Mouse (Mus musculus) kidney, embryonic 16.5 days (tissue): Measurements from ENCODE around the gene Echs1. TPM values are rescaled to one million over a fixed set of nuclear protein-coding genes. Genes with fewer than 3 reads are reported as not detected.

Experiments
- ATAC-seq: fragments of 200-750 bp; cut with Nextera tagmentation; 2 replicates; pipeline ENCODE4 v1.8.0; 2017; ENCODE audit warnings: moderate TSS enrichment; ENCODE audit not compliant: low FRiP score, low TSS enrichment
- H3K27ac ChIP-seq: fragments of 300-500 bp; sonication (generic); 2 replicates; pipeline ENCODE4 v1.5.1; 2014; ENCODE audit warnings: low read length
- H3K27me3 ChIP-seq: fragments of 300-500 bp; sonication (generic); 2 replicates; pipeline ENCODE4 v1.6.1; 2014; ENCODE audit warnings: low read length, control low read depth, mixed read lengths; ENCODE audit not compliant: insufficient read depth
- H3K36me3 ChIP-seq: fragments of 300-500 bp; sonication (generic); 2 replicates; pipeline ENCODE4 v1.6.1; 2014; ENCODE audit warnings: low read length, control low read depth, mixed read lengths; ENCODE audit not compliant: insufficient read depth
- H3K4me1 ChIP-seq: fragments of 300-500 bp; sonication (generic); 2 replicates; pipeline ENCODE4 v1.6.1; 2014; ENCODE audit warnings: low read length, control low read depth, mixed read lengths; ENCODE audit not compliant: insufficient read depth
- H3K4me2 ChIP-seq: fragments of 300-500 bp; sonication (generic); replicated peaks from 2 replicates; pipeline ENCODE4 v1.6.1; 2014; ENCODE audit warnings: low read depth, low read length
- H3K4me3 ChIP-seq: fragments of 300-500 bp; sonication (generic); 2 replicates; pipeline ENCODE4 v1.5.1; 2014; ENCODE audit warnings: mild to moderate bottlenecking, low read length
- H3K9ac ChIP-seq: fragments of 300-500 bp; sonication (generic); replicated peaks from 2 replicates; pipeline ENCODE4 v1.6.1; 2014; ENCODE audit warnings: low read length
- H3K9me3 ChIP-seq: fragments of 300-500 bp; sonication (generic); 2 replicates; pipeline ENCODE4 v1.6.1; 2016; ENCODE audit warnings: low read length, control low read depth
- WGBS: fragments of 180-500 bp; shearing (Covaris S2); extraction: QIAGEN DNeasy Blood & Tissue Kit; methylation state at CpG from one replicate; pipeline ENCODE4 v1.1.7; 2014; 5-methylcytosine and 5-hydroxymethylcytosine counted together
- polyA plus RNA-seq: library from polyadenylated mRNA; unstranded; fragments of >200 nt; fragmentation: Nextera tagmentation; extraction: Ambion mirVana; gene quantifications from 2 replicates; pipeline ENCODE4 v1.2.1, GENCODE M21; 2015

The Echs1 gene
- polyA plus RNA-seq, 1 experiment from 2014 or later, result 199 TPM

DNA sequence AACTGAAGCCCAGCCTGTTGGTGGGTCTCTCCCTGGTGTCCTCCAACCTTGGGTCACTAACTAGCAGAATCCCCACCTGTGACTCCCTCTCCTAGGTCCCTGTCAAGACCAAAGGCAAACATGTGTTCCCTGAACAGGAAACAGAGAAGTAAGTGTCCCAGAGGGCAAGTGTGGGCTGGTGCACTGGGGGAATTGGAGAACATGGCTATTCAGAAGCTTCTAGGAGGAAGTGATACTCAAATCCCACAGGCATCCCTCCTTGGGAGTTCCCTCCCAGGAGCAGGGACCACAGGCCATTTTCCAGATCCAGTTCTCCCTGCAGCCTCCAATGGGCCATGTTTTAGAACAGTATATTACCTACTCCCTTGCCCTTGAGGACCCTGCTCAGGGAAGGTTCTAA is 20.2 kb downstream of the Echs1 start:
- H3K4me2 ChIP-seq, result no peak overlapping the region

DNA sequence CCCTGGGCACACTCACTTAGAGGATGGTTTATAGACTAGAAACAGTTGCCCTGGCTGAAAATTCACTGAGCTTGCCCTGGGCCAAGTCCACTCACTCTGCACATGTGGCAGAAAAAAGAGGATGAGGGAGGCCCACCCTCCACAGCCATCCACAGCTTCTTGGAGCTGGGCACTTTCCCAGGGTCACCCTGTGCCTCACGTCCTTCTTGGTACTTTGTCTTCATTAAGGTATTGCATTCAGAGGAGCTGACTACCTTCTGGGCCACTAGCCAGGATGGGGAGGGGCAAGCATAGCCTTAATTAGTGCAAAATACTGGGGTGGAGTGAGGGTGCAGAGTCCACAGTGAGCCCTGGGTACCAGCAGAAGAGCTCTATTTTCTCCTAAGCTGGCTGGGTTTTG is 20.7 kb downstream of the Echs1 start:
- H3K4me1 ChIP-seq, result no peaks in the 10 kb centered on the region; the same call in 1 of the 2 replicates
- peak; percentile 47; the same call in 1 of the 2 replicates for ATAC-seq
- no peaks in the 10 kb centered on the region for H3K9me3 ChIP-seq
- no peak overlapping the region for H3K4me2 ChIP-seq
- H3K4me3 ChIP-seq, result no peak overlapping the region
- 0 out of 2 replicates have a peak, but pooled peaks cover 2% of the 10 kb centered on the region for H3K36me3 ChIP-seq
- H3K27ac ChIP-seq, result no peak overlapping the region
- 17% methylated on average over 1 of the region's 1 CpGs for WGBS
- no peaks in the 10 kb centered on the region for H3K27me3 ChIP-seq
- H3K9ac ChIP-seq, result no peak overlapping the region

More for the DNA sequence above, 20.2 kb downstream of the Echs1 start:
- no peak overlapping the region for H3K27ac ChIP-seq
- 0 out of 2 replicates have a peak, but pooled peaks cover 2% of the 10 kb centered on the region for H3K36me3 ChIP-seq
- no peak overlapping the region for H3K4me3 ChIP-seq
- H3K9ac ChIP-seq, result no peak overlapping the region
- H3K9me3 ChIP-seq, result no peaks in the 10 kb centered on the region
- no peak for ATAC-seq
- no peaks in the 10 kb centered on the region for H3K27me3 ChIP-seq
- no peaks in the 10 kb centered on the region; the same call in 1 of the 2 replicates for H3K4me1 ChIP-seq

DNA sequence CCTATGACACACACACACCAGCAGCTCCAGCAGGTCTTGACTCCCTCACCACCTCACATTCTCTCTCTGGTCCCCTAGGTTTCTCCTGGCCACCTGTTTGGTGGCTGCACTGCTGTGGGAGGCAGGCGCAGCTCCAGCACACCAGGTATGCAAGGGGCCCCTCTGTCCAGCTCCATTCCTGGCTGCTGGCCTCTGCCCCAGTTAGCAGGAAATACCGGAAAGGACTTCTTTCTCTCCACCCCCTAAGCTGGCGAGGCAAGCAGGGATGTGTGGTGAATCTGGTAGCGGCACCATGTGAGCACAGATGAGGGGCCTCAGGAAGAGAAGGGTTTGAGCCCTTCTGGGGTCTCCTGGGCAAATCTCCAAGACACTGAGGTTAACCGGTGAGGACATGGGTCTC is 21.3 kb downstream of the Echs1 start:
- no peaks in the 10 kb centered on the region for H3K27me3 ChIP-seq
- 43% methylated on average over 5 of the region's 5 CpGs for WGBS
- no peak overlapping the region for H3K9ac ChIP-seq
- H3K4me2 ChIP-seq, result no peak overlapping the region
- peak; percentile 52; the same call in 1 of the 2 replicates for ATAC-seq
- no peak overlapping the region; the same call in 1 of the 2 replicates for H3K27ac ChIP-seq
- H3K4me1 ChIP-seq, result no peaks in the 10 kb centered on the region; the same call in 1 of the 2 replicates
- no peak overlapping the region for H3K4me3 ChIP-seq
- H3K9me3 ChIP-seq, result no peaks in the 10 kb centered on the region
- H3K36me3 ChIP-seq, result 0 out of 2 replicates have a peak, but pooled peaks cover 2% of the 10 kb centered on the region

DNA sequence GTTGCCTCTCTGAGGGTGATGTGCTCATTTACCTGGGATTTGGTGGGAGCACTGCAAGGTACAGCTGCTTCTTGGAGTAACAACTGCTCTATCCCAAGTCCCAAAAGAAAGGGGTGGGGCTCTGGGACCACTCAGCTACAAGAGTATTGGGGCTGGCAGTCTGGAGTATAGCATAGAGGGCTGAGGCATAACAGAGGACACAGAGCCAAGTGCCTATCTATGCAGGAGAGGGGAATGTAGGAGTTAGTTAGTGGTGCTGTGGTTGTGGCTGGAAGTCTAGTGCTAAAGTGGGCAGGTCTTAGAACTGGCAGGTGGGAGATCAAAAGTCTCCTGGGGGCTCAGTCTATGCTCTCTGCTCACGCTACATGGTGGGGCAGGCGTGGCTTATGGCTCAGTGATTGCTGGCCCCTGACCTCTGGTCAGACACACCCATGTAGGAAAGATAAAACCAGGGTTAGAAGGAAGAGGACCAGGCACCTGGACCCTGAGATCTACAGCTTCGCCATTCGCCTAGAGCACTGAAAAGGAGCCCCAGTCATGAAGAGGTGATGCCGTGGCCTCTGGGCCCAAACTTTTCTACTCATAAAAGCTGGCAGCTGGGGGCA is 23.2 kb downstream of the Echs1 start, which contains the start of gene Prap1:
Gene Prap1 (plus strand): TSS at position 472 of the 605 bp plus-strand sequence.
- no peaks in the 10 kb centered on the region; the same call in 1 of the 2 replicates for H3K4me1 ChIP-seq
- no peak within 1 kb of the TSS for H3K9ac ChIP-seq
- no peaks in the 10 kb centered on the region for H3K27me3 ChIP-seq
- no peaks in the 10 kb centered on the region for H3K36me3 ChIP-seq
- no peak within 1 kb of the TSS for H3K4me2 ChIP-seq
- no peak for ATAC-seq
- 56% methylated on average over 5 of the region's 5 CpGs for WGBS
- H3K4me3 ChIP-seq, result no peak within 1 kb of the TSS
- no peaks in the 10 kb centered on the region for H3K9me3 ChIP-seq
- no peak within 1 kb of the TSS for H3K27ac ChIP-seq

DNA sequence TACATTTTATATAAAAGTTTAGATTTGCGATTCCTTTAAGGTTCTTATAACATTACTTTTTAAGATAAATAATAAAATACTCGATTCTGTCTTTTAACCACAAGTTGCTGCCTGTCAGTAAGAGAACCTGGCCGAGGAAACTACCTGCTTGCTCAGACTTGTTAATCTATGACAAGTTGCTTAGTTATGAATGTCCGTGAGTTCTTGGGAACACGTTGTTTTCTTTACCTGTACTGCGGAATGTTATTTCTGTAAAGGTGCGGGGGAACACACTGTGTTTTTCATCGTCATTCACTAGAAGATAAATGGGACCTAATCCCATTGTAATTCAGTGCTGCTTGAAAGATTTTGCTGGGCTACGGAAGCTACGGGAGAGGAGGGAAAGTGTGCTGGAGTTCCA is 25.7 kb downstream of the Echs1 start:
- H3K27me3 ChIP-seq, result no peaks in the 10 kb centered on the region
- no peaks in the 10 kb centered on the region for H3K9me3 ChIP-seq
- WGBS, result 76% methylated on average over 10 of the region's 10 CpGs
- no peak overlapping the region for H3K9ac ChIP-seq
- no peak overlapping the region for H3K27ac ChIP-seq
- no peak overlapping the region for H3K4me3 ChIP-seq
- no peaks in the 10 kb centered on the region; the same call in 1 of the 2 replicates for H3K4me1 ChIP-seq
- H3K4me2 ChIP-seq, result no peak overlapping the region
- ATAC-seq, result no peak
- H3K36me3 ChIP-seq, result no peaks in the 10 kb centered on the region

DNA sequence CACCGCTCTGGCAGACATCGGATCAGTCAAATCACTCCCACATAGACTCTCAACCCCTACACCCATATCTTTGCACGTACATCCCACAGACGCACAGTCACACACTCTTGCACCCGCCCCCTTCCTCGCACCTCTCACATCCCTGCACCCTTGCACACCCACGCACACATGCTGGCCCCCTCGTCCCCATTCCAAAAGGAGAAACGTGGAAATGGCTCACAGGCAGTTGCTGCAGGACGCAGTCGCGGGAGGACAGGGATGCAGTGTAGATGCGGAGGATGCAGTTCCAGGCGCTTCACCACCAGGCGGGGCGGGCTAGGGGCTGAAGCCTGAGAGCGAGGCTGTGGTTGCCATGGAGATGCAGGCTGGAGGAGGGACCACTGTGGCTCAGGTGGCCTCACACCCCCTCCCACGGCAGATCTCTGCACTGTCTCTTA is 34.0 kb downstream of the Echs1 start, which contains the start of gene Caly:
Gene Caly (minus strand): TSS at position 307 of the 437 bp plus-strand sequence.
- H3K4me1 ChIP-seq, result peaks cover 4% of the 10 kb centered on the region; the same call in 1 of the 2 replicates
- WGBS, result 4% methylated on average over 18 of the region's 18 CpGs

DNA sequence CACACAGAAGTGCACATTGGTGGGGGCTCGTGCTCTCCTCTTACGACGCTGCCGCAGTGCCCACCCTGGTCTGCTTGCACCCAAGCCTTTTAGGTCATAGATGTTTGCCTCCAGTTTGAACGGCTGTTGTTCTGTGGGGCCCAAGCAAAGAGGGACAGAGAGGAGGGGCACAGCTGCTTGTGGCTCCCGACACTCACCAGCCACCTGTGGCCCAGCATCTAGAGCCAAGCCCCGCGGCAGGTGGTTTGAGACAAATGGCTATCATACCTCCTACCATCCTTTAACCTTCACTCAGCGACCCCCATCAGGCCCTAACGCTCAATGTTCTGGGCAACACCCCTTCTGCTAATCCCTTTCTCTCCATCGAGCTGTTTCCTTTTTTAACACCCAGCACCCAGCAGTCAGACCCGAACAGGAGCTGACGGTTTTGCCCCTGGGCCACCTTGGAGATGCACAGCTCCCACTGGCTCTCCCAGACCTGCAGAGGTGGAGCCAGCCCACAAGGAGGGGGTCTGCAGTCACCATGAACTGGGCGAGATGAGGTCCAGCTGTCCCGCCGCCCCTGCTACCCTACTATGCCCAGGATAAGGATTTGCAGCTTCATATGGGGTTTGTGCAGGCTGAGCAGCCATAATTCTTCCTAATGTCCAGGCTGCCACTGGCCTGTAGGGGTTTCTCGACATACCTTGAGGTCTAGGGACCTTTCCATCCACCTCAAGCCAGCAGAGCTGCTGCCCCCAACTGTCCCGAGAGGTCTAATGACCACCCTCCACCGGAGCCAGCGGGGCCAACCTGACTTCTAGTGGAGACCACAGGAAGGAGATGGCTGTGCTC is 34.7 kb downstream of the Echs1 start:
- no peak overlapping the region for H3K9ac ChIP-seq
- H3K9me3 ChIP-seq, result no peaks in the 10 kb centered on the region
- ATAC-seq, result peak; percentile 43
- peaks cover 4% of the 10 kb centered on the region; the same call in 1 of the 2 replicates for H3K4me1 ChIP-seq
- 13% methylated on average over 20 of the region's 20 CpGs for WGBS
- no peak overlapping the region for H3K4me3 ChIP-seq
- H3K4me2 ChIP-seq, result peak overlapping the region; percentile 25; the same call in 1 of the 2 replicates
- H3K36me3 ChIP-seq, result no peaks in the 10 kb centered on the region
- H3K27ac ChIP-seq, result no peak overlapping the region
- peaks cover 37% of the 10 kb centered on the region for H3K27me3 ChIP-seq

More for the DNA sequence above, 34.0 kb downstream of the Echs1 start, which contains the start of gene Caly:
- Histone ChIP-seq H3K27me3 (peaks cover 37% of the 10 kb centered on the region), H3K9ac (no peak within 1 kb of the TSS), H3K4me3 (no peak within 1 kb of the TSS), H3K36me3 (no peaks in the 10 kb centered on the region), H3K4me2 (peak within 1 kb of the TSS; percentile 25; the same call in 1 of the 2 replicates), H3K27ac (no peak within 1 kb of the TSS), H3K9me3 (no peaks in the 10 kb centered on the region)
- peak; percentile 72 for ATAC-seq

DNA sequence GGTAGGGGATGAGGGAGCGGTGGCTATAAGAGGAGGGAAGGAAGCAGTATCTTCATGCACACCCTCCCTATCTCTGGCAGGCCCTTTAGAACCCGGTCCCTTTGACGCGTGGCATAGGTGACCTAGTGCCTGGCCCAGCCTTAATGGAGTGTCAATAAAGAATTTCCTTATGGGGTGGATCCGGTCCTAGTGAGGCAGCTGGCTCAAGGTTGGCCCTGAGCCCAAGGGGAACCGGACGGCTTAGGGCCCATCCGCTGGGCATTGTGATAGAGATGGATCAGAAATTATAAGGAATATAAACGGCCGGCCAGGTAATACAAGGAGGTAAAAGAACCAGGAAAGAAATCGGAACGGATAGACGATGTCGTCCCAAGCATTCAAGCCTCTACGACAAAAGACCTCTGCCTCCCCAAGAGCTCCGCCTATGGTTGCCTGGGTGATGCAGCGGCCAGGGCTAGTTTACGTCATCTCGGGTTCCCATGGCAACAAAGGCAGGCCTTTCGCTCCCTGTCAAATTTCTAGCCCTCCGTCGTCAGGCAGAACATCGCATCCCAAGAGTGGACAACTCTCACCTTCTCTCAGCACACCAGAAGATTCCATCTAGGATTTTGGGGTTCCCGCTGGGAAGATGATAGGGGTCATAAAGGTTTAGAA is 35.6 kb downstream of the Echs1 start:
- ATAC-seq, result peak; percentile 46; the same call in 1 of the 2 replicates
- peaks cover 4% of the 10 kb centered on the region; the same call in 1 of the 2 replicates for H3K4me1 ChIP-seq
- peak overlapping the region; percentile 27; the same call in 1 of the 2 replicates for H3K4me3 ChIP-seq
- peak overlapping the region; percentile 40 for H3K4me2 ChIP-seq
- no peak overlapping the region for H3K27ac ChIP-seq
- no peaks in the 10 kb centered on the region for H3K9me3 ChIP-seq
- no peaks in the 10 kb centered on the region for H3K36me3 ChIP-seq
- peaks cover 37% of the 10 kb centered on the region for H3K27me3 ChIP-seq
- H3K9ac ChIP-seq, result no peak overlapping the region
- 4% methylated on average over 24 of the region's 24 CpGs for WGBS

DNA sequence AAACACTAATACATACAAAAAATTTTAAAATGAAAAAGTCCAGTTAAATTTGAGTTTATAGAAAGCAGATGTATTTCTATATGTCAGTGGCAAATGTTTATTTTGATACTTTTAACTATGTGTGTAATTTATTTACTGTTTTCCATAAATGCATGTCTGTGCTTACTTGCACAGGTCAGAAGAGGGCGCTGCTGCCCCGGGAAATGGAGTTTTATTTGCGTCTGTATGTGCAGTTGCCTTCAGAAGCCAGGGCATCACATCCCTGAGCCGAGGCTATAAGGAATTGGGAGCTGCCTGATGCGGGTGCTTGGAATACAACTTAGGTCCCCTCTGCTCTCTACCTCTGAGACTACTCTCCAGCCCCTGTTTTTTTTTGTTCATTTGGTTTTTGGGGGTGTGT is 37.6 kb downstream of the Echs1 start:
- no peak for ATAC-seq
- no peak overlapping the region for H3K4me3 ChIP-seq
- H3K9ac ChIP-seq, result no peak overlapping the region
- H3K27ac ChIP-seq, result no peak overlapping the region
- H3K9me3 ChIP-seq, result no peaks in the 10 kb centered on the region
- WGBS, result 6% methylated on average over 5 of the region's 5 CpGs
- H3K27me3 ChIP-seq, result peaks cover 37% of the 10 kb centered on the region
- no peak overlapping the region for H3K4me2 ChIP-seq
- no peaks in the 10 kb centered on the region for H3K36me3 ChIP-seq
- H3K4me1 ChIP-seq, result peaks cover 4% of the 10 kb centered on the region; the same call in 1 of the 2 replicates
